Mouse (Mus musculus) hindbrain, postnatal 0 days (tissue): ENCODE measurements at regions not wholly inside any gene's neighbourhood (a gene's known extent, or its start where the extent isn't known, plus 50 kb on each side); places are given as distances from the start of the nearest gene placed in this dataset.
A peak's percentile ranks its signal among the peaks of the same experiment; 100 is the strongest.

Experiments used
- ATAC-seq: fragments of 200-750 bp; cut with Nextera tagmentation; 2 replicates; pipeline ENCODE4 v1.8.0; 2017; ENCODE audit warnings: mild to moderate bottlenecking, moderate TSS enrichment, moderate library complexity
- DNase-seq: peaks from one replicate; pipeline ENCODE4 v3.0.0-alpha.2; 2015; ENCODE audit warnings: low spot score
- H3K27ac ChIP-seq: fragments of 300-500 bp; sonication (generic); 2 replicates; pipeline ENCODE4 v1.5.1; 2014; ENCODE audit warnings: mild to moderate bottlenecking
- H3K27me3 ChIP-seq: fragments of 300-500 bp; sonication (generic); 2 replicates; pipeline ENCODE4 v1.6.1; 2014; ENCODE audit warnings: low read length, mixed read lengths; ENCODE audit not compliant: insufficient read depth
- H3K36me3 ChIP-seq: fragments of 300-500 bp; sonication (generic); 2 replicates; pipeline ENCODE4 v1.6.1; 2014; ENCODE audit warnings: low read length, mixed read lengths; ENCODE audit not compliant: insufficient read depth
- H3K4me1 ChIP-seq: fragments of 300-500 bp; sonication (generic); 2 replicates; pipeline ENCODE4 v1.6.1; 2014; ENCODE audit warnings: antibody characterized with exemption, low read length, mixed read lengths; ENCODE audit not compliant: insufficient read depth
- H3K4me2 ChIP-seq: fragments of 300-500 bp; sonication (generic); 2 replicates; pipeline ENCODE4 v1.6.1; 2014; ENCODE audit warnings: low read depth, mild to moderate bottlenecking, low read length, moderate library complexity, mixed read lengths
- H3K4me3 ChIP-seq: fragments of 300-500 bp; sonication (generic); 2 replicates; pipeline ENCODE4 v1.5.1; 2014; ENCODE audit warnings: low read length
- H3K9ac ChIP-seq: fragments of 300-500 bp; sonication (generic); replicated peaks from 2 replicates; pipeline ENCODE4 v1.6.1; 2014; ENCODE audit warnings: mild to moderate bottlenecking, low read length, moderate library complexity, mixed read lengths
- H3K9me3 ChIP-seq: fragments of 300-500 bp; sonication (generic); 2 replicates; pipeline ENCODE4 v1.6.1; 2016; ENCODE audit warnings: low read length, mixed read lengths
- CTCF ChIP-seq: IDR thresholded peaks from 2 replicates; pipeline ENCODE4 v1.5.1; 2016; ENCODE audit warnings: antibody characterized with exemption, control low read depth, low read depth
- WGBS: fragments of 180-500 bp; shearing (Covaris S2); extraction: QIAGEN DNeasy Blood & Tissue Kit; methylation state at CpG from one replicate; pipeline ENCODE4 v1.1.7; 2014; 5-methylcytosine and 5-hydroxymethylcytosine counted together

DNA sequence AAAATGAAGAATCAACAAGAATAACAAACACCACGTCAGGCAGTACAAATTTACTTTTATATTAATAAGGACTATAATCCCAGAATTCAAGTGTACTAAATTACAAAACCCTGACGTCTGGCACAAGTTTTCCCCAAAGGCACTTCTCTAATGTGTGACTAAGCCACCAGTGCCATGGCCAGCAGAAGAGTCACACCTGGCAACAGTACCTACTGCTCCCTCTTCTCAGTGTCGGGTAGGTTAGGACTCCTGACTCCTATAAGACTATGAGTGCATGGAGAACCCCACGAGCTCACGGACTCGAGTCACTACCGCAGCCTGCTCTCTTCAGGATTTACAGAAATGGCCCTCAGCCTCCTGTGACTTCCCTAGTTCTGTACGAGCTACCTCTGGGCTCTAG, 307.7 kb upstream of the Smim15 start:
- Histone ChIP-seq H3K4me3 (no peak overlapping the region), H3K36me3 (peaks cover 8% of the 10 kb centered on the region; the same call in 1 of the 2 replicates), H3K9ac (no peak overlapping the region), H3K4me2 (no peak overlapping the region), H3K27me3 (no peaks in the 10 kb centered on the region), H3K9me3 (no peaks in the 10 kb centered on the region), H3K27ac (no peak overlapping the region), H3K4me1 (no peaks in the 10 kb centered on the region)
- ATAC-seq, result no peak
- WGBS, result 86% methylated on average over 8 of the region's 8 CpGs
- TF ChIP-seq CTCF, result no peak
- DNase-seq, result no peak

DNA sequence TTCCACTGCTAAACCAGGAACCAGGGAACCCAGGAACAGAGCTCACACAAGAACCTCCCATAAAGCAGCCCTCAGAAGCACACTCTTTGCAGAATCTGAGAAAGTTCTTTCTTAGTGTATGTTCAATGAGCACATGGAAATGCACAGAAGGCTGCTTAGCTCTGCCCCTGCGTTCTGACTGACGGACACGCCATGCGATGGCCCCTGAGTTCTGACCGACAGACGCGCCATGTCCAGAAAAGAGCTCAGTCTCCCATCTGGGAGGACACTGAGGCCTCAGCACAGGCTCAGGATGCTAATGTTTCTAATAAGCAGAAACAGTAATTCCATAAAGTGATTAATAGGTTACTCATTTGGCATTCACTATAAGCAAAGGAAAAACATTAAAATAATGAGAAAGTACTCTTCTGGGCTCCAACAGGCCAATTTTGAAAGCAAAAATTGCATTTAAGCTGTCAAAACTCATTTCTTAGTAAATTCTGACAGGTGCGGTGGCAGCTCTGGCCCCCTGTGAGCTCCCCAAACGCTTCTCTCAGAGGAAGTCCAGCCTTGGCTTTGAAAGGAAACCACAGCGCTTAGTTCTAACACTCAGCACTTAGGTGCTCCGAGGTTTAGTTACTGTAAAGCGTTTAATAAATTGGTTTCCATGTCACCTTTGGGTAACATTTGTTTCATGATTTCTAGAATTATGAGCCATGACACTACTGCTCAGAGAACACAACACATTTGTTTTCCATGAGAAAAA, 309.9 kb upstream of the Smim15 start:
- DNase-seq (no peak), ATAC-seq (no peak)
- 86% methylated on average over 12 of the region's 12 CpGs for WGBS
- Histone ChIP-seq H3K4me3 (no peak overlapping the region), H3K9me3 (no peaks in the 10 kb centered on the region), H3K4me2 (no peak overlapping the region), H3K4me1 (no peaks in the 10 kb centered on the region), H3K36me3 (peaks cover 19% of the 10 kb centered on the region), H3K27ac (no peak overlapping the region), H3K27me3 (no peaks in the 10 kb centered on the region), H3K9ac (no peak overlapping the region)
- no peak for TF ChIP-seq CTCF

DNA sequence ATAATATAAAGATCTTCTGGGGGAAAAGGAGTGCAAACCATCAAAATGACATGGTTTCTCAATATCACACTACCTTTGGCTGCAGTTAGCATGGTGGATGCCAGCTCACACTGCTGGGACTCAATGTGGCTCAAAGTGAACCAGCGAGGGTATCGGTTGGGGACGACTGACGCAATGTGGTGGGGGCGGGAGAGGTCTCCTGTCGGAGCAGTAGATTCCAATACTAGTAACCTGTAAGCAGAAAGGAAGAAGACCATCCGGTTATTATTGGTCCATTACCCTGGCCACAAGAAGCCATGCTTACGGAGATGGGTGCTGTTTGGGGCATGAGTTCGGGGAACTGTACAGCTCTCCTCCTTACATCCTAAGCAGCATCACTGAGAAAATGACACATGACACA, 313.3 kb upstream of the Smim15 start:
- H3K27me3 ChIP-seq, result no peaks in the 10 kb centered on the region
- H3K9me3 ChIP-seq, result no peaks in the 10 kb centered on the region
- ATAC-seq (no peak), DNase-seq (no peak)
- no peaks in the 10 kb centered on the region for H3K4me1 ChIP-seq
- WGBS, result 93% methylated on average over 9 of the region's 9 CpGs
- H3K27ac ChIP-seq, result no peak overlapping the region
- H3K36me3 ChIP-seq, result peaks cover 39% of the 10 kb centered on the region
- no peak for TF ChIP-seq CTCF
- no peak overlapping the region for H3K4me3 ChIP-seq
- no peak overlapping the region for H3K9ac ChIP-seq
- no peak overlapping the region for H3K4me2 ChIP-seq

DNA sequence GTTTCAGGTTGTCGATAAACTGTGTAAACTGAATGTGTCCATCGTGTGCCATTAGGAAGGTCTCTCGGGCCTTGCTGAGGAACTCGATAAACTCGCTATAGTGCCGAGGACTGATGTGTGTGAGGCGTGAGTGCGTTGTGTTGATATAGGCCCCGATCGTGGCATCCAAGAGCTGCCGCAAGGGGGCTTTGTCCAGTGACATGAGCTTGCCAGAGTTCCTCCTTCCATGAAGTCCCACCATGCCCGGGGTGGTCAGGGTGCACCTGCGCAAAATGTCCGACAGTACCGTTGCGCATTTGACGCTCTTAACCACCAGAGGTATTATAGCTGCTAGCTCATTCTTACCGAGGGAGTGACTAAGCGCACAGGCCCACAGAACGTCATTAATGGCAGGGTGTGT, 317.8 kb upstream of the Smim15 start:
- Histone ChIP-seq H3K4me2 (no peak overlapping the region), H3K27ac (no peak overlapping the region), H3K27me3 (no peaks in the 10 kb centered on the region), H3K9ac (no peak overlapping the region), H3K4me3 (no peak overlapping the region), H3K9me3 (no peaks in the 10 kb centered on the region), H3K4me1 (no peaks in the 10 kb centered on the region), H3K36me3 (peaks cover 43% of the 10 kb centered on the region)
- DNase-seq (no peak), ATAC-seq (no peak)
- no peak for TF ChIP-seq CTCF
- 95% methylated on average over 20 of the region's 20 CpGs for WGBS

DNA sequence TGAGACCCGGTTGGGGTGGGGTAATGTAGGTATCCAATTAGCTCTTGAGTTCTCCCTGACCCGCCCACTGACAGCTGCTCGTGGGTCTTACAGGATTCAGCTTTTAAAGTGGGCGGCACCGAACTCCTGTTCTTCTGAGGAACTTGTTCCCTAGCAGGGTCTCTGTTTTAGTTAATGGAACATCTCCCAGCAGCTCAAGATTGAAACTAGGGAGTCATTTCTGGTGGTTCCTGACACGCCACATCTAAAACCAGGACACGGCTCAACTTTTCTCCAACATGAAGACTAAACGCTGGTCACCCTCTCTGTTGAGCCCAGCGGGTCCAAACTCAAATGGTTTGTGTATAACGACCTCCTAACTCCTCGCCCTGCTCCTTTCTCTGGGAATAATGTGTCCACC, 322.3 kb upstream of the Smim15 start:
- H3K4me1 ChIP-seq, result 0 out of 2 replicates have a peak, but pooled peaks cover 4% of the 10 kb centered on the region

DNA sequence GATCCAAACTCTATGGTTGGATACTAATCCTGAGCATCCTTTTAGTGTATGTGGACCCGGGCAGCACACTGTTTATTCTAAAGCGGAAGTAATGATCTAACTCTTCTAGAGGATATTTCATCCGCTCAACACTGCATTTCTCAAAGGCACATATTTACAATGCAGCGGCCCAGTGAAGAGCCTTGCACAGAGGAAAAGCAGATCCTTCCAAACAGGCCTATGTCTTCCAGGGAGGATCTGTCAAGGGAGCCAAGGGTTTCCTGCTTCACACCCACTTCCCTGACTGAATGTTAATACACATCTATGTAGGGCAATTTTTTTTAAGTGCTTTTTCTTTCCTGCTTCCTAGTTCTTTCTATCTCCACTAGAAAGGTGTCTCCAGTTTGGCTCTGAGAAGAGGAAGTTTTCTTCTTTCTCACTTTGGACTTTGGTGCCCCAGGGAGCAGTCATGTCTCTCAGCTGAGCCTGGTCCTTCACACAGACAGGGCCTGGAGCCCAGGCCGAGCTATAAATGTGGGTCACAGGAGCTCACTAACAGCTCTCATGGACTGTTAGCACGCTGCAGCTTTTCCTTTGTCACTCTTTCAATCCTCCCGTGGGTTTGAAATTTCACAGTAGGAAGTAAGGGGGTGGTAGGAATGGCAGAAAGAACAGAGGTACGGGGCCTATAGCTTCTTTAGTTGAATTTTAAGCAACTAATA, 323.2 kb upstream of the Smim15 start:
- H3K9me3 ChIP-seq, result no peaks in the 10 kb centered on the region
- 0 out of 2 replicates have a peak, but pooled peaks cover 4% of the 10 kb centered on the region for H3K4me1 ChIP-seq
- ATAC-seq (no peak), DNase-seq (no peak)
- no peak overlapping the region for H3K4me3 ChIP-seq
- H3K27ac ChIP-seq, result no peak overlapping the region
- no peak for TF ChIP-seq CTCF
- H3K4me2 ChIP-seq, result no peak overlapping the region
- WGBS, result 71% methylated on average over 8 of the region's 8 CpGs
- H3K27me3 ChIP-seq, result no peaks in the 10 kb centered on the region
- H3K9ac ChIP-seq, result no peak overlapping the region
- H3K36me3 ChIP-seq, result peaks cover 4% of the 10 kb centered on the region

More for the DNA sequence above, 322.3 kb upstream of the Smim15 start:
- H3K9me3 ChIP-seq, result no peaks in the 10 kb centered on the region
- H3K36me3 ChIP-seq, result peaks cover 10% of the 10 kb centered on the region
- H3K4me3 ChIP-seq, result no peak overlapping the region
- WGBS, result 88% methylated on average over 11 of the region's 11 CpGs
- no peak overlapping the region for H3K9ac ChIP-seq
- H3K4me2 ChIP-seq, result no peak overlapping the region
- TF ChIP-seq CTCF, result no peak
- ATAC-seq (no peak), DNase-seq (no peak)
- H3K27me3 ChIP-seq, result no peaks in the 10 kb centered on the region
- no peak overlapping the region for H3K27ac ChIP-seq

DNA sequence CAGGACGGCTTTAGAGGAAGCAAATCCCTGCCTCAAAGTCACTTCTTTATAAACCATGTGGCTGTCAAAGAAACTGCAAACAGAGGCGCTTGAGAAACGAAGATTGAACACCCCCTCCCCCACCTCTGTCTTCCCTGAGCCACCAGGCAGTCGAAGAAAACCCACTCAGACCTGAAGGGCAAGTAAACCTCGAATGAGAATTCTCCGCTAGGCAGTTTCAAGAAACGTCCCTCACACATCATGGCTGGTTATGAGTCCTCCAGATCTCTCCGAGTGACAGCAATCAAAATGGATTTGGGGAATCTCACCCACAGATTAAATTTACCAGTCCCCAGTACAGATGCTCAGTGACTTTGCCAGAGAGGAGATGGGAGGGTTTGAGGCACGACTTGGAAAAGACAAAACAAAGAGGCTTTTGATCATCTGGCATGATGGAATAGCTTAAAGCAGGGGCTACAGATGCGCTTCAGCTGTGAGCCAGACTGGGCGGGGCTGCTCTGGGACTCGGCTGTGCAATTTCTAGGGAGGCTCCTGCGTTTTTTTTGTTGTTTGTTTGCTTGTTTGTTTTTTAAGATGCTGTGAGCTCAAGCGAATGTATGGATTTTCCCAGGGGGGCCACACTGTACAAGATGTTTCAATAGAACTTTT, 325.1 kb upstream of the Smim15 start:
- 0 out of 2 replicates have a peak, but pooled peaks cover 4% of the 10 kb centered on the region for H3K4me1 ChIP-seq
- TF ChIP-seq CTCF, result no peak
- peak; percentile 50 for DNase-seq
- no peak overlapping the region for H3K4me3 ChIP-seq
- H3K9ac ChIP-seq, result no peak overlapping the region
- no peak overlapping the region for H3K27ac ChIP-seq
- WGBS, result 31% methylated on average over 14 of the region's 14 CpGs
- H3K9me3 ChIP-seq, result no peaks in the 10 kb centered on the region
- no peaks in the 10 kb centered on the region for H3K27me3 ChIP-seq
- H3K4me2 ChIP-seq, result no peak overlapping the region
- peak; percentile 68 for ATAC-seq
- H3K36me3 ChIP-seq, result no peaks in the 10 kb centered on the region
